Mouse (Mus musculus) ES-Bruce4 (cell line): ENCODE measurements around the gene Dpp8. TPM values are rescaled to one million over a fixed set of nuclear protein-coding genes. Genes with fewer than 3 reads are reported as not detected.
"Not testable (repeated sequence)": the region's sequence is repeated elsewhere in the genome, so short reads cannot be mapped to it uniquely, and the experiment has no call there.

Experiments used
- H3K27ac ChIP-seq: 2 replicates; pipeline ENCODE4 v1.5.1; 2012; ENCODE audit warnings: low read length, inconsistent platforms; ENCODE audit not compliant: insufficient read depth
- H3K27me3 ChIP-seq: 2 replicates; pipeline ENCODE4 v1.6.1; 2012; ENCODE audit warnings: mild to moderate bottlenecking, low read length, inconsistent platforms; ENCODE audit not compliant: control insufficient read depth, poor library complexity, insufficient read depth, severe bottlenecking
- H3K36me3 ChIP-seq: 2 replicates; pipeline ENCODE4 v1.6.1; 2012; ENCODE audit warnings: inconsistent platforms, mild to moderate bottlenecking, low read length, moderate library complexity; ENCODE audit not compliant: control insufficient read depth, poor library complexity, insufficient read depth, severe bottlenecking
- H3K4me1 ChIP-seq: one replicate; pipeline ENCODE4 v1.8.1; 2011; ENCODE audit warnings: low read length; ENCODE audit not compliant: control insufficient read depth, insufficient read depth
- H3K4me3 ChIP-seq: 2 replicates; pipeline ENCODE4 v1.5.1; 2011; ENCODE audit warnings: low read depth, mild to moderate bottlenecking, low read length
- H3K9ac ChIP-seq: 2 replicates; pipeline ENCODE4 v1.6.1; 2012; ENCODE audit warnings: low read depth, mild to moderate bottlenecking, inconsistent platforms; ENCODE audit not compliant: poor library complexity, severe bottlenecking
- H3K9me3 ChIP-seq: replicated peaks from 2 replicates; pipeline ENCODE4 v1.6.1; 2012; ENCODE audit warnings: mild to moderate bottlenecking, low read length, inconsistent platforms; ENCODE audit not compliant: control insufficient read depth, poor library complexity, insufficient read depth, severe bottlenecking
- CTCF ChIP-seq: IDR thresholded peaks from one replicate; pipeline ENCODE4 v1.8.1; 2011; ENCODE audit warnings: low read depth, low read length
- EP300 ChIP-seq: IDR thresholded peaks from 2 replicates; pipeline ENCODE4 v1.6.1; 2011; ENCODE audit warnings: low read depth, low read length; ENCODE audit not compliant: insufficient read depth
- POLR2A ChIP-seq: IDR thresholded peaks from one replicate; pipeline ENCODE4 v1.8.1; 2011; ENCODE audit warnings: low read length; ENCODE audit not compliant: insufficient read depth
- polyA plus RNA-seq: library from polyadenylated mRNA; stranded (reverse); fragments of >200 nt; gene quantifications from 2 replicates; pipeline ENCODE4 v1.2.4, GENCODE M21; 2011; ENCODE audit warnings: low read depth; ENCODE audit not compliant: missing spikeins, insufficient read depth, insufficient read length

Dpp8 gene
- polyA plus RNA-seq, 1 experiment = 44.5 TPM

- no peaks in the 10 kb centered on the region for H3K9me3 ChIP-seq
- H3K4me3 ChIP-seq = no peak overlapping the region
- H3K27me3 ChIP-seq = no peaks in the 10 kb centered on the region
- H3K9ac ChIP-seq = no peak overlapping the region
- H3K4me1 ChIP-seq = peaks cover 2% of the 10 kb centered on the region
- no peak for TF ChIP-seq POLR2A
- TF ChIP-seq CTCF = no peak
- TF ChIP-seq EP300 = no peak
- H3K27ac ChIP-seq = no peak overlapping the region
- H3K36me3 ChIP-seq = peaks cover 10% of the 10 kb centered on the region
These were observed 45.3 kb downstream of the Dpp8 start for GRCm38 (mm10) chr9:65077536-65077935.

GRCm38 (mm10) chr9:65080141-65080540 is 47.9 kb downstream of the Dpp8 start:
- not testable (repeated sequence) for H3K27me3 ChIP-seq, H3K9ac ChIP-seq, H3K9me3 ChIP-seq, H3K4me1 ChIP-seq, H3K4me3 ChIP-seq, H3K27ac ChIP-seq
- peaks cover 10% of the 10 kb centered on the region for H3K36me3 ChIP-seq

- 0 out of 2 replicates have a peak, but pooled peaks cover 8% of the 10 kb centered on the region for H3K36me3 ChIP-seq
- peaks cover 3% of the 10 kb centered on the region for H3K4me1 ChIP-seq
- H3K9ac ChIP-seq = no peak overlapping the region
- H3K4me3 ChIP-seq = no peak overlapping the region
- H3K9me3 ChIP-seq = no peaks in the 10 kb centered on the region
- no peaks in the 10 kb centered on the region for H3K27me3 ChIP-seq
- TF ChIP-seq EP300 (no peak), CTCF (no peak), POLR2A (no peak)
- peak overlapping the region; percentile 43; the same call in 1 of the 2 replicates for H3K27ac ChIP-seq
These were observed 51.0 kb downstream of the Dpp8 start for GRCm38 (mm10) chr9:65083075-65083765.

GRCm38 (mm10) chr9:65084198-65084807 is 52.1 kb downstream of the Dpp8 start:
- Histone ChIP-seq H3K27ac (no peak overlapping the region), H3K4me1 (peaks cover 3% of the 10 kb centered on the region), H3K36me3 (0 out of 2 replicates have a peak, but pooled peaks cover 7% of the 10 kb centered on the region), H3K9me3 (no peaks in the 10 kb centered on the region), H3K4me3 (no peak overlapping the region), H3K27me3 (no peaks in the 10 kb centered on the region), H3K9ac (no peak overlapping the region)
- no peak for TF ChIP-seq POLR2A
- no peak for TF ChIP-seq EP300
- TF ChIP-seq CTCF = no peak

- H3K4me1 ChIP-seq = peaks cover 3% of the 10 kb centered on the region
These were observed 53.1 kb downstream of the Dpp8 start for GRCm38 (mm10) chr9:65085270-65085669.

GRCm38 (mm10) chr9:65086801-65087200 is 54.6 kb downstream of the Dpp8 start:
- H3K27ac ChIP-seq = no peak overlapping the region
- no peak overlapping the region for H3K9ac ChIP-seq
- H3K4me3 ChIP-seq = no peak overlapping the region
- H3K36me3 ChIP-seq = 0 out of 2 replicates have a peak, but pooled peaks cover 2% of the 10 kb centered on the region
- no peaks in the 10 kb centered on the region for H3K9me3 ChIP-seq
- H3K27me3 ChIP-seq = no peaks in the 10 kb centered on the region
- no peak for TF ChIP-seq CTCF
- no peak for TF ChIP-seq POLR2A
- TF ChIP-seq EP300 = no peak
- H3K4me1 ChIP-seq = peaks cover 3% of the 10 kb centered on the region

More at GRCm38 (mm10) chr9:65085270-65085669, 53.1 kb downstream of the Dpp8 start:
- H3K27ac ChIP-seq = no peak overlapping the region
- H3K27me3 ChIP-seq = no peaks in the 10 kb centered on the region
- TF ChIP-seq CTCF (no peak), POLR2A (no peak), EP300 (no peak)
- 0 out of 2 replicates have a peak, but pooled peaks cover 7% of the 10 kb centered on the region for H3K36me3 ChIP-seq
- no peak overlapping the region for H3K9ac ChIP-seq
- no peaks in the 10 kb centered on the region for H3K9me3 ChIP-seq
- no peak overlapping the region for H3K4me3 ChIP-seq
